Mouse (Mus musculus): ENCODE results near the gene Mthfsl. TPM values are rescaled to one million over a fixed set of nuclear protein-coding genes. Genes with fewer than 3 reads are reported as not detected.
"Not testable (repeated sequence)": the region's sequence is repeated elsewhere in the genome, so short reads cannot be mapped to it uniquely, and the experiment has no call there.

Mthfsl gene
- total and polyA plus RNA-seq, 2 experiments from 2014 or later = 9.2 to 57.8 TPM

DNA sequence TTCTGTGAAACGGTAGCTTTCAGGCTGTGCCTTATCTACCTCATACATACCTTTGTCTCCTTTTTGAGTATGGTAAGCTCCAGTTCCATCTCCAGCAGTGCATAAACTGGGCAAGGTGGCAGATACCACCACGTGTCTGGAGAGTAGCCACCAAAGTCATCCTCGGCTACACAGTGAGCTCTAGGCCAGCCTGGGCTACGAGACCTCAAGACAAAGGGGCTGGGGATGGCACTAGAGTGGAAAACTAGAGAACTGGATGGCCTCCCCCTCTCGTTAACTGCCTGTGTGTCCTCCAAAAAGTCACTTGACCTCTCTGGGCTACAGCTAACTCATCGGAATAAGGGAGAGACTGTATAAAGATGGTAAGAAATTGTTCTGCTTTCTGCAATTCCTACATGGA is 10.8 kb downstream of the Mthfsl start:
- H3K36me3 ChIP-seq (ENCODE audit: insufficient read depth, low read length) = no peaks in the 10 kb centered on the region
- 91% methylated on average over 6 of the region's 6 CpGs for WGBS
- H3K4me2 ChIP-seq (ENCODE audit: low read depth, low read length) = no peak overlapping the region
- H3K4me1 ChIP-seq (ENCODE audit: insufficient read depth, low read length) = no peaks in the 10 kb centered on the region
- H3K27ac ChIP-seq = no peak overlapping the region
- no peak for ATAC-seq
- no peak for DNase-seq (ENCODE audit: low spot score)
- H3K4me3 ChIP-seq (ENCODE audit: low read length) = no peak overlapping the region
- TF ChIP-seq CTCF (IDR thresholded peaks at IDR 0.05; ENCODE audit: low read depth) = no peak
- H3K27me3 ChIP-seq (ENCODE audit: insufficient read depth, low read length) = no peaks in the 10 kb centered on the region
- no peaks in the 10 kb centered on the region for H3K9me3 ChIP-seq (ENCODE audit: low read length)
- H3K9ac ChIP-seq (replicated peaks; ENCODE audit: low read length) = no peak overlapping the region

DNA sequence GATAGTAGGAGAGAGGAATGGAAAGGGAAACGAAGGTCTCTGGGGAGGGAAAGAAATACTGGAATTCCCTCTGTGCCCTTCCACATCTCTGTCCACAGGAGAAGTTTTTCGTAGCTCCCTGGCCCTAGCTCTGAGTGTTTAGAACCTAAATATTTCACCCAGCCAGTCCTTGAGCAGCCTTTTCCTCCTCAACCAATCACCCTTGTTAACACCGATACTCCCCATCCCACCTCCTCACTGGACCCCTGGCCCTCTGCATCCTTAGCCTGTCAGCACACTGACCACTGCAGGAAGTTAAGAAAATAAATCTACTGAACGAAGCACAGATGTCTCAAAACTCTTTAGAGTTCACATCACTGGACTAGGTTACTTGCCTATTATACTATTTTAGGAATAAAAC is 13.4 kb downstream of the Mthfsl start:
- no peak for TF ChIP-seq CTCF (IDR thresholded peaks at IDR 0.05; ENCODE audit: low read depth)
- no peak for ATAC-seq
- no peak overlapping the region for H3K27ac ChIP-seq
- no peak for DNase-seq (ENCODE audit: low spot score)
- H3K36me3 ChIP-seq (ENCODE audit: insufficient read depth, low read length) = no peaks in the 10 kb centered on the region
- H3K9me3 ChIP-seq (ENCODE audit: low read length) = no peaks in the 10 kb centered on the region
- no peaks in the 10 kb centered on the region for H3K27me3 ChIP-seq (ENCODE audit: insufficient read depth, low read length)
- 83% methylated on average over 4 of the region's 4 CpGs for WGBS
- H3K4me1 ChIP-seq (ENCODE audit: insufficient read depth, low read length) = no peaks in the 10 kb centered on the region
- no peak overlapping the region for H3K4me2 ChIP-seq (ENCODE audit: low read depth, low read length)
- H3K9ac ChIP-seq (replicated peaks; ENCODE audit: low read length) = no peak overlapping the region
- no peak overlapping the region for H3K4me3 ChIP-seq (ENCODE audit: low read length)

DNA sequence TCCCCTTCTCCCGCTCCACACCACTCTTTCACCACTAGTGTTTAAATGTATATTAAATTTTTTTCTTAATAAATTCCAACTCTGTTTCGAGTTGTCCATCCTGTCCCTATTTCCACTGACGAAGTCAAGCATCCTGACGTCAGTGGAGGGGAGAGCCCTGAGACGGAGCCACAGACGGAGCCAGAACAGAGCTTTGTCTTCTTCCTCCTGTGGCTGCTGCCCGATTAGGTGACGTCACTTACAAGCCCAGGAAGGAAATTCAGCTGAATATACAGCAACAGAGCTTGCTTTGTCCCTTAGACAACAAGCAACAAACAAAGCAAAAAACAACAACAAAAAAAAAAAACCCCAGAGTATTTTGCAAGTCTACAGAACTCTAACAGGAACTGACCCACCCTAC is 14.9 kb downstream of the Mthfsl start:
- not testable (repeated sequence) for H3K9me3 ChIP-seq (ENCODE audit: low read length); H3K27me3 ChIP-seq (ENCODE audit: insufficient read depth, low read length); H3K4me3 ChIP-seq (ENCODE audit: low read length); H3K4me2 ChIP-seq (ENCODE audit: low read depth, low read length); H3K36me3 ChIP-seq (ENCODE audit: insufficient read depth, low read length); H3K9ac ChIP-seq (replicated peaks; ENCODE audit: low read length); DNase-seq (ENCODE audit: low spot score); ATAC-seq; H3K27ac ChIP-seq; H3K4me1 ChIP-seq (ENCODE audit: insufficient read depth, low read length)
- 61% methylated on average over 8 of the region's 8 CpGs for WGBS

DNA sequence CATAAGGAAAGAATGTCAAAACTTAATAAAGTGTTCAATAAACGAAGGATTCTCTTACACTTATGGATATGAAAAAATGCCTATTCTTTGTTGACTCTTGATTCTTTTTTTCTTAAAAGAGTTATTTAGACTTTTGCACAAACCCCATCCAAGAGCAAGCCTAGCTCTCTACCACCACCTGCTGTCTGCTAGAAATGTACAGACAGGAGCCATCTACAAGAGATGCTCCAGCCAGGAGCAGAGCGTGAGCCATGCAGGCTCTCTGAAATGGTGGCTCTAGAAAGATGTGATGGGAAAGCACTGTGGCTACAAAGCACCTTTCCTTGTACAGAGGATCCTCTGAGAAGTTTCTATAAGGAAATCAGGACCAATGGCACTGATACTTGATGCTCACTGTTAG is 21.4 kb downstream of the Mthfsl start:
- H3K4me2 ChIP-seq (ENCODE audit: low read depth, low read length); H3K9me3 ChIP-seq (ENCODE audit: low read length); DNase-seq (ENCODE audit: low spot score); H3K27me3 ChIP-seq (ENCODE audit: insufficient read depth, low read length); H3K9ac ChIP-seq (replicated peaks; ENCODE audit: low read length); H3K36me3 ChIP-seq (ENCODE audit: insufficient read depth, low read length); H3K4me3 ChIP-seq (ENCODE audit: low read length); H3K4me1 ChIP-seq (ENCODE audit: insufficient read depth, low read length); H3K27ac ChIP-seq: not testable (repeated sequence)
- WGBS = no CpG with 5 or more reads among the region's 2 CpGs
- ATAC-seq = peak; percentile 66; the same call in 1 of the 2 replicates

DNA sequence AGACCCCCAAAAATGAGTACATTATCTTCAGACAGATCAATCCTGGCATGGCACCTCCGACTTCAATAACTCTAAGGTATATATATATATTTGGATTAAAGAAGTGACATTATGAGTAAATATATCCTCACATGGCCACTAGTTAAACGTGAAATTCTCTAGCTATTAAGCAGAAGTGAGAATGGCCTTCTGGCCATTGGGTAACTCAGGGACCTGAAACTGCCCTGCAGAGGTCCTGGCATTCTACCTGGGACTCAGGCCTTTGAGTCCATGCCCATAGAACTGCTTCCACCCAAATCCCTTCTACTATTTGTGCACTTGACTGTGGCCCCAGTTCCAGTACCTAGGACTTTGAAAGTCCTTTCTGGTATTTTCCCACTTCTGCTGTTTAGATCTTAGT is 28.8 kb downstream of the Mthfsl start:
- not testable (repeated sequence) for H3K4me3 ChIP-seq (ENCODE audit: low read length); H3K9me3 ChIP-seq (ENCODE audit: low read length); H3K36me3 ChIP-seq (ENCODE audit: insufficient read depth, low read length); DNase-seq (ENCODE audit: low spot score); H3K4me1 ChIP-seq (ENCODE audit: insufficient read depth, low read length); H3K4me2 ChIP-seq (ENCODE audit: low read depth, low read length); H3K9ac ChIP-seq (replicated peaks; ENCODE audit: low read length); H3K27ac ChIP-seq; H3K27me3 ChIP-seq (ENCODE audit: insufficient read depth, low read length); ATAC-seq
- WGBS = 90% methylated on average over 2 of the region's 2 CpGs

DNA sequence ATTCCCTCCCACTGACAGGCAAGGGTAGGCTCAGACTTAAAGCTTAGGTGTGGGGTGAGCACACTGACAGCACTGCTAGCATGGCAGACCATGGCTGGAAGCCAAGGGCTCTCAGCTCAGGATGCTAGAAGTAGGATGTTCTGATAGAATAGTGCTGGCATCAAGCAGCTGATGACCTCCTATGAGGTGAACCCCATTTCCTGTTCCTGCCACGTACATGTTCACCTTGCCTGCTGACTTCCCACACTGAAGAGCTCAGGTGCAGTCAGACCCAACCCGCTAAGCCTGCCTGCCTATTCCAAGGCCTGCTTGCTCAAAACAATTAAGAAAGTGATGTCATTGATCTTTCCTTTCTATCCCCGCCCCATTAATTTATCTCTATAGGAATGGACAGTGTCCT is 30.6 kb downstream of the Mthfsl start:
- DNase-seq (ENCODE audit: low spot score); H3K9me3 ChIP-seq (ENCODE audit: low read length); H3K27me3 ChIP-seq (ENCODE audit: insufficient read depth, low read length); H3K9ac ChIP-seq (replicated peaks; ENCODE audit: low read length); H3K4me2 ChIP-seq (ENCODE audit: low read depth, low read length); H3K27ac ChIP-seq; H3K36me3 ChIP-seq (ENCODE audit: insufficient read depth, low read length); H3K4me3 ChIP-seq (ENCODE audit: low read length); H3K4me1 ChIP-seq (ENCODE audit: insufficient read depth, low read length); ATAC-seq: not testable (repeated sequence)
- 96% methylated on average over 3 of the region's 3 CpGs for WGBS

DNA sequence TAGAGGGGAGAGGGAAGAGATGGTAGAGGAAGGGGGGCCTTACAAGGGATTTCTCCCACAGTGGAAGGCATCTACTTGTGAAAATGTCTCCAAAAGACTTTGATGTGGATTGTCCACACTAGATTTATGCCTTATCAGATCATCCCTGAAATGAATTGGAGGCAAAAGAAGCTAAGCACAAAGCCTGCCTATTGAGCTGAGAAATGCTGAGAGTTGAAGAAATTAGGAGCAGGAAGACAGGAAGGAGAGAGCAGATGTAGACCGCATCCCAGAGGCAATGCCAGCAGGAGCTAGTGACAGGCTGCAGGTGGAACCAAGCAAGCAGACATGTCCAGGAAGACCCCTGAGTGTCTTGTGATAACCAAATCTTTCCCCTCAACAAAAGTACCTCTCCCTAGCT is 33.4 kb downstream of the Mthfsl start:
- H3K4me1 ChIP-seq (ENCODE audit: insufficient read depth, low read length); H3K9ac ChIP-seq (replicated peaks; ENCODE audit: low read length); H3K9me3 ChIP-seq (ENCODE audit: low read length); H3K4me3 ChIP-seq (ENCODE audit: low read length); DNase-seq (ENCODE audit: low spot score); H3K27me3 ChIP-seq (ENCODE audit: insufficient read depth, low read length); H3K36me3 ChIP-seq (ENCODE audit: insufficient read depth, low read length); H3K4me2 ChIP-seq (ENCODE audit: low read depth, low read length); H3K27ac ChIP-seq; ATAC-seq: not testable (repeated sequence)
- WGBS = 73% methylated on average over 1 of the region's 1 CpGs

DNA sequence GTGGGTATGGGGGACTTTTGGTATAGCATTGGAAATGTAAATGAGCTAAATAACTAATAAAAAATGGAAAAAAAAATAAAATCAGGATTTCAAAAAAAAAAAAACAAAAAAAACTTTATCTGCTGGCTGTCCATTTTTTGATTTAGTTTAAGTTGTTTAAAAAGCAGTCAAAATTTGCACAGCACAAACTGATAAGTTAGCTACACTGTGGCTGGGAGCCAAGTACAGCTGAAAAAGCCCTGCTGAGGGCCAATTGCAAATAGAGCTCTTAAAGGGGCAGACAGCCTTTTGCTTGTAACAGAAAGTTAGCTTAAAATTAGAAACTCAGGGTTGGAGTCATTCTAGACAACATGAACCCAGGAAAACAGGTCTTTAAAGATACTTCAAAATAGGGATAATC is 61.8 kb downstream of the Mthfsl start:
- not testable (repeated sequence) for H3K4me1 ChIP-seq (ENCODE audit: insufficient read depth, low read length); DNase-seq (ENCODE audit: low spot score); ATAC-seq

DNA sequence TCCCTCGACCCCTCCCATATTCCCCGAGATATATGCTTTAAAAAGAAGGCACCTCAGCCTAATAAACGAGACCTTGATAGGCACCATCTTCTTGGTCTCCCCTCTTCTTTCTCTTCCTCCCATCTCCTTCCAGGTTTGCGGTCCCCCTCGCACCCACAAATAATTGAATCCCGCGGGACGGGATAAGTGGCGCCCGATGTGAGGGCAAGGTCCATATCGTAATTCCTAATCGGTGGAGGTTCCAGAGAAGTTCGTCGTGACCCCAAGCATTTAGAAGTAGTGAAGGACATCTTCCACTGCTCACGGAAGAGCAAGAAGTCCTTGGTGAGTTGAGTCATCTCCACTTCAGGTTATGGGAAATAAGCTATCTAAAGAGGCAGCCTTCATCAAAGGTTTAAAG is 69.4 kb downstream of the Mthfsl start:
- not testable (repeated sequence) for DNase-seq (ENCODE audit: low spot score); ATAC-seq; H3K9ac ChIP-seq (replicated peaks; ENCODE audit: low read length); H3K27ac ChIP-seq; H3K9me3 ChIP-seq (ENCODE audit: low read length); H3K27me3 ChIP-seq (ENCODE audit: insufficient read depth, low read length); H3K4me3 ChIP-seq (ENCODE audit: low read length); H3K36me3 ChIP-seq (ENCODE audit: insufficient read depth, low read length); H3K4me2 ChIP-seq (ENCODE audit: low read depth, low read length); H3K4me1 ChIP-seq (ENCODE audit: insufficient read depth, low read length)
- 97% methylated on average over 11 of the region's 15 CpGs for WGBS

More for the DNA sequence above, 61.8 kb downstream of the Mthfsl start:
- H3K36me3 ChIP-seq (ENCODE audit: insufficient read depth, low read length); H3K9me3 ChIP-seq (ENCODE audit: low read length); H3K4me3 ChIP-seq (ENCODE audit: low read length); H3K9ac ChIP-seq (replicated peaks; ENCODE audit: low read length); H3K27me3 ChIP-seq (ENCODE audit: insufficient read depth, low read length); H3K4me2 ChIP-seq (ENCODE audit: low read depth, low read length); H3K27ac ChIP-seq: not testable (repeated sequence)

Data from hindbrain, postnatal 0 days (tissue).